Mouse (Mus musculus) spleen, postnatal 14 days (tissue): Measurements from ENCODE around the gene Rpl18.
A peak's percentile ranks its signal among the peaks of the same experiment; 100 is the strongest.

Source experiments
- DNase-seq, 2 experiments: peaks; one replicate each; pipeline ENCODE4 v3.0.0; 2021 to 2022; ENCODE audit warnings: low spot score in 2 of 2

Gene Rpl18

DNA sequence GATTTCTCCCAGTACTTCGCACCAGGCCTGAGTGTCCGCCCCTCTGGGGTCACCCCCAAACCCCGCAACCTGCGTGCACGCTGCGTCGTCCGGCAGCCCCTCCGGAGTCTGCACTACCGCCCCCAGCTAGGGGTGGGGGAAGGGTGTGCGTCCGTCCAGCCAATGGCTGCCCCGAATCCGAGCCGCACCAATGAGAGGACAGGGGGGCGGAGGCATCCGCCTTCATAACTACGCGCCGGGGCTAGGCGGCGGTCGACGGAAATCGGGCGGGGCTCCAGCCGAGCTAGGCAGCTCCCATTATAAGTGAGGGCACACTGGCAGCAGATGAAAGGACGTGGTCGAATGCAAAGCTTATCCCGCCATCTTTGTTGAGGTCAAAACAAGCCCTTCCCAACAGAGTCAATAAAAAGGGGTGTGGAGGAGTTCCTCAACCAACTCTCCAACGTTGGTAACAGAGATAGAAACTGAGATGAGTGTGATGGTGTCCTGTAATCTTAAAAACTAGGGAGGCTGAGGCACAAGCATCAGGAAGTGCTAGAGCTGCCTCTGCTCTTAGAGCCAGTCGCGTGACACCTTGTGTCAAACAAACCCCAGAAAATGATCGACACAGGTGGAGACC, at the start of gene Rpl18:
Gene Rpl18 (plus strand): TSS at position 368 of the 619 bp plus-strand sequence.
- peak; percentile 91 to 96 for DNase-seq

- DNase-seq: no peak
These were observed 49.1 kb upstream of the Rpl18 start, which contains the start of gene Fut2 for GRCm38 (mm10) chr7:45666161-45666560. TSS of gene Fut2 (minus strand) at chr7:45666394.

DNA sequence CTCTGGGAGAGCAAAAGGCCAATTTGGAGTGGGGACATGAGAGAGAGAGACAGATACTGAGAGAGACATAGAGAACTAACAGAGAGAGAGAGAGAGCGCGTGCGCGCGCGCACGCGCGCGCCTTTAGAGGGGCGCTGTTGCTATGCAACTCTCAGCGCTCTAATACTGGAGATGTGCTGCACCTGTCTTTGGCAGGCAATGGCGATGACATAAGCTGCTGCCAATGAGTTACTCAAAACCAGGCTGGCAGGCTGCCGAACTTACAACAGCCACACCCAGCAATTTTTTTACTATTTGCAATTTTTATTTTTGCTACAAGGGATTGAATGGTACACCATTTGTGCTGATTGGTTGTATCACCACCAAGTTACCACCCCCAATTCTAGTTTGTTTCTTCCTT, 47.5 kb upstream of the Rpl18 start:
- DNase-seq: no peak

DNA sequence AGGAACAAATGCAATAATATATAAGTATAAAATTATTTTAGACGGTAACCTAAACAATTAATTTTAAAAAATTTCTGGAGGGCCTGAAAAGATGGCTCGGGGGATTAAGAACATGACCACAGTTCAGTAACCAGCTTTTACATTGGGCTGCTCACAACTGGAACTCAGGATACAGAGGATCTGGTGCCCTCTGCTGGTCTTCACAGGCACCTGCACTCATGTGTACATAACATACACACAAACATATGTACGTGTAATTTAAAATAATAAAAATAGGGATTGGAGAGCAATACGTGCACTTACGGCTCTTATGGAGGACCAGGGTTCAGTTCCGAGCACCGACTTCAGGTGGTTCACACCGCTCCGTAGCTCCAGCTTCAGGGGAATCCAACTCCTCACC, 46.3 kb upstream of the Rpl18 start:
- no peak for DNase-seq

DNA sequence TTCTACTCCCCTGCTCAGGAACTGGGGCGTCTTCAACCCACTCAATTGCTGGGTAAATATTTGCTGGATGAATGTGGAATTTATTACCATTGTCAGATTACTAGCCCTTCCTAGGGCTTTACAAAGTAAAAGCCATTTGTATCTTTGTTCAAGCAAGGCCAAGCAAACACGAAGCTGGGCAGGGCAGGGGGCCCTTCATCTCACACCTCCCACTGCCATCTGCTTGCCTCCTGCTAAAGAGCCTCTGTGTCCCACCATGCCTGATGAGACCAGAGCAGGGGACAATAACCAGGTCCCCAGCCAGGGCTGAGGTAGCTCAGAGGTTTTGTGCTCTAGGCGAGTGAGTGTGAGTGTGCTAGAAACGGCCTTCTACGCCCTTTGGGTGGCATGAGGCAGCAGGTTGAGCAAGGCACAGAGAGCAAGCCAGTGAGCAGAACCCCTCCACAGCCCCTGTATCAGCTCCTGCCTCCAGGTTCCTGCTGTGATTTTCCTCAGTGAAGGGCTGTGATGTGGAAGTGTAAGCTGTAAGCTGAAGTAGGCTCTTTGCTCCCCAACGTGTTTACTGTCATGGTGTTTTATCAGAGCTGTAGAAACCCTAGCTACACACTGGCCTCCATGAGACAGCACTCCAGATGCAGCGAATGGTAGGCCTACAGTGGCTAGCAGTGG, 37.5 kb upstream of the Rpl18 start:
- DNase-seq: no peak

GRCm38 (mm10) chr7:45678513-45678912, 36.7 kb upstream of the Rpl18 start:
- DNase-seq: no peak

- DNase-seq: no peak
These were observed 35.2 kb upstream of the Rpl18 start for GRCm38 (mm10) chr7:45679966-45680621.

DNA sequence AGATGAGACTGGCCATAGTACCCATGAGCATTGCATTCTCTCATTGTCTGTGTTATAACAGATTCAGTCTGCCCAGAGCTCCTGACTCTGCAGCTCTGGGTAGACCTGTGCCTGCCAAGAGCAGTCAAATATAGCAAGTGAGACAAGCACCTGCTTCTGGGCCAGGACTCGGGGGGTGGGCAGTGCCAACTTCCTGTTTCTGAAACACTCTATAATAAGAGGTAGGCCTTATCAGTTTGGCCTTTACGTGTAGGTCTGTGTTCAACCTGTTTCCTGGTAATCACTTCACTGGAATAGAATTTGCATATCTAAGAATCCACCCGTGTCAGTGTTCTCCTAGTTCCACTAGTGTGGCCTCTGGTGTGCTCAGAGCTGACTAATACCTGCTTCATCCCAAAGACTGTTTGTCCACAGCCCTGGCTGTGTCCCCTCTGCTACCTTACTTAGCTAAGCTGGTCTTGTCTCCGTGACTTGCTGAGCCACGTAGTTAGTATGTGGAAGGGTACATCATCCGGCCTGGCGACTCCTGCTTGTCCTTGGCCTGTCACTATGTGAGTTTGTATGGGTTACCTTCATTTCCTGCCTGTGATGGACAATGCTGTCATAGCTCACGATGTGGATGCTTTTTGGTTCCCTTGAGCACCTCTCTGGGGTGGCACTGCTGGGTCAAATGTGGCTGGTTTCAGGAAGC, 34.1 kb upstream of the Rpl18 start:
- peak in 1 of 2 experiments; percentile 48 for DNase-seq

- DNase-seq: peak; percentile 58 to 81
These were observed 32.8 kb upstream of the Rpl18 start for GRCm38 (mm10) chr7:45682144-45683126.

GRCm38 (mm10) chr7:45683396-45684050, 31.7 kb upstream of the Rpl18 start, which contains the start of gene Ntn5:
TSS of gene Ntn5 (plus strand) at chr7:45684022.
- no peak for DNase-seq

DNA sequence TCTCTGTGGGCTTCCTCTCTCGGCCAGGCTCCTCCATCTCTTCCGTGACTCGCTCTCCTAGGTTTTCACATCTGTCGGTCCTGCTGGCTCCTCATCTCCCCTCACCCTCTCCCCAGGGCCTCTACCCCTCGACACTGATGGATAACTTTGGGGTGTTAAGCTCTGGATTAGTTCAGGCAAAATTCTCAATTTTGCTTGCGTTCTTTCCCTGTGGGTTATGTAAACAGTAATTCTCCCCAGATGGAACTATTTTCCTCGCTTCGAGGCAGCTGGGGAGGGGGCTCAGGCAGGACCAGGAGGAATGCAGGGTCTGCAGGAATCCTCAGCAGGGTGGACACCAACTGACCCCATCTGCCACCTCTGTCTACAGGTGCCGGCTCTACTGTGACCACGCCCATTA, 29.4 kb upstream of the Rpl18 start:
- DNase-seq: no peak

- no peak for DNase-seq
These were observed 28.4 kb upstream of the Rpl18 start for GRCm38 (mm10) chr7:45686841-45687240.

GRCm38 (mm10) chr7:45689099-45689498, 26.2 kb upstream of the Rpl18 start:
- no peak for DNase-seq

GRCm38 (mm10) chr7:45689800-45690199, 25.5 kb upstream of the Rpl18 start:
- no peak for DNase-seq

DNA sequence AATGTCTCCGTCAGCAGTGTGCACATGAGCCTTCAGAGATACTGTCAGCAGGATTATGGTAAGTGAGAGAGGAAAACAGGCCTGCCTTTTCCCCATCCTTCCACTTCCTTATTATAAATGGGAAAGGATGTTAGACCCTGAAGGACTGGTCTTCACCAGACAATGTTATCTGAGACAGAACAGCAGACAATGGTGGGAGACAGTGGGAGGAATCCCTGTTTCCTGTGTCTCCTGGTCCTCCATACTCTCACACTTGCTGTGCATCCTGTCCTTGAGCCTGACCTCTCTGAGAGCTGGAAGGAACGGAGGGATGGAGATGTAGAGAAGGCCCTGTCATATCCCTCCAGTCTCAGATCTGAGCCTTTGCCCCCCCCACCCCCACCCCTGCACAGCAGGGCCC, 22.9 kb upstream of the Rpl18 start:
- DNase-seq: no peak

- DNase-seq: no peak
These were observed 21.2 kb upstream of the Rpl18 start, which contains the start of gene Sec1 for GRCm38 (mm10) chr7:45693921-45694591. TSS of gene Sec1 (minus strand) at chr7:45694402.

DNA sequence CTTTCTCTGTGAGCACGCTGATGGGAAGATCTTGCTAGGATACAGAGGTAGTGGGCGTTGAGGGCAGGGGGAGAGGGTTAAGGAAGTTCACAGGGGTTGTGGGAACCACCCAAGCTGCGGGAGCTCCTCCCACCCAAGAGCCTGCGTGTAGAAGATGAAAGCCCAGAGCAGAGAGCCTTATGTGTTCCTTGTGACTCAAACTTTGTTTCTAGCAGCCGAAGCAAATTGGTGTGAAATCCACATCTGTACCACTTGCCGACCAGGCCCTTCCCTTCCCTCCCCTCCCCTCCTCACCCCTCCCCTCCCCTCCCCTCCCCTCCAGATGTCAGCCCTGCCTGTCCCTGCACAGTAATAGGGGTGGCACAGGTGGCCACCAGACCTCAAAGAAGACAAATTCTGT, 20.2 kb upstream of the Rpl18 start:
- DNase-seq: no peak

- no peak for DNase-seq
These were observed 17.4 kb upstream of the Rpl18 start for GRCm38 (mm10) chr7:45697894-45698293.

GRCm38 (mm10) chr7:45699523-45700141, 15.6 kb upstream of the Rpl18 start, which contains the start of gene Car11:
TSS of gene Car11 (plus strand) at chr7:45699843.
- DNase-seq: no peak
